Mouse (Mus musculus): ENCODE measurements at regions not wholly inside any gene's neighbourhood (a gene's known extent, or its start where the extent isn't known, plus 50 kb on each side); places are given as distances from the start of the nearest gene placed in this dataset.
A peak's percentile ranks its signal among the peaks of the same experiment; 100 is the strongest.
"Not testable (repeated sequence)": the region's sequence is repeated elsewhere in the genome, so short reads cannot be mapped to it uniquely, and the experiment has no call there.

DNA sequence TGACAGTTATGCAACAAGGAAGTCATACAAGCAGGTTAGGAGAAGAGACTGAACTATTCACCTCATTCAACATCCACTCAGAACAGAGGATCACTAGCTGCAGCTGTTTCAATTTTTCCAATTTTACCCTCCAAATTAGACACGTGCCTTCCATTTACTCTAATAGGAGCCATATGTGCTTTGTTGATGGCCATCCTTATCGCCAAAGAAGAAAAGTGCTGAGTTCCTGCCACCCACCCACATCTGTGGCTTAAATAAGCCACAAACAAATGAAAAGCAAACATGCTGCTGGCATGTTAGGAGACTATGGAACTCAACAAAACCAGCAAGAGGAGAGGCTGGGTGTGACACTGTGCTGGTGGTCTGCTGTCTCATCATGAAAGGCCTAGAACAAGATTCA lies 1786.1 kb downstream of the 9330182O14Rik start:
- no peak for DNase-seq

DNA sequence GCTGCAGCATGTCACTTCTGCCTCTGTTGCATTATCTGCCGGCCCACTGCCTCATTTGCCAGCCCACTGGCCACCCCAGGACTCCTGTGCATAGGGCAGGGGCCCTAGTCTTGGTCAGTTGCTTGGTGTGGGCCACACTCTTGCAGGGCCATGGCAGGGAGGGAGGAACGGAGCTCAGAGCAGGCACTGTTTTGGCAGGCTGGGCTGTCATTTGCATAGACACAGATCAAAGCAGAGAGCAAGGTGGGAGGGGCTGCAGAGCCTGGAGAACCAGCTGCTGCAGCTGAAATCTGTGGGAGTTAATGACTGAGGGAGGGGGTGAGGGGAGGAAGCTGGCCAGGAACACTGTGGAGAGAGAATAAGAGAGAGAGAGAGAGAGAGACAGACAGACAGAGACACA lies 1802.5 kb downstream of the 9330182O14Rik start:
- no peak for DNase-seq

DNA sequence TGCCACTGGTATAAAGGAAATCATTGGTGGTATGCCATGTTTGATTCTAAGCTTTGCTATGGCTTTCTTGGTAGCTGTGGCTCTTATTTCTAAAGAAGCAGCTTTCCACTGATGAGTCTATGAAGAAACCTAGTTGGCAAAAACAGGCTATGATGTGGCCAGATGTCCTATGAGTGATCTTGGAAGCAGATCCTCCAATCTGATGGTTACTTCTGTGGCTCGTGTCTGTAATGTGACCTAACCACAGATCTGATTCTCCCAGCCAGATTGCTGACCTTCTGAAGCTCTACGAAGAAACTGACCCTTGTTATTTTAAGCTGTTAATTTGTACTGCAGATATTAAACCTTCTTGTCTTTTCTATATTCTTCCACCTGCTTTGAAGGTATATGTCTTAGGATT lies 1811.1 kb downstream of the 9330182O14Rik start:
- DNase-seq: no peak

DNA sequence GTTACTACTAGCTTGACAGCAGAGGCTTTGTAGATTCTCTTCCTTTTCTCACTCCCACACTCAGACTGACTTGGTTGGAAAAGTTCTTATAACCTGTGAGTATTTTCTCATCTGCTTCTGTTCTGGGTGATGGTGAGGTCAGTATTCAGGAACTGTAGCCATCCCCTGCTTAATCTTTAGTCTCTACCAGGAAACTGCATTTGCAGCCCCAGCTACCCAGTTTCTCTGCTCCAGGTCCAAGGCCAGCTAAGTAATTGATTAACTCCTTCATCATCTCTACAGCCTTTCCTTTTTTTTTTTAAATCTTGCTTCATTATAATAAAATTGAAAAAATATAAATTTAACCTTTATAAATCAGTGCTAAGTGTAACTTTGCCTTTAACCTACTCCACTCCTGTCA lies 1813.7 kb downstream of the 9330182O14Rik start:
- peak; percentile 10 to 40 for DNase-seq

DNA sequence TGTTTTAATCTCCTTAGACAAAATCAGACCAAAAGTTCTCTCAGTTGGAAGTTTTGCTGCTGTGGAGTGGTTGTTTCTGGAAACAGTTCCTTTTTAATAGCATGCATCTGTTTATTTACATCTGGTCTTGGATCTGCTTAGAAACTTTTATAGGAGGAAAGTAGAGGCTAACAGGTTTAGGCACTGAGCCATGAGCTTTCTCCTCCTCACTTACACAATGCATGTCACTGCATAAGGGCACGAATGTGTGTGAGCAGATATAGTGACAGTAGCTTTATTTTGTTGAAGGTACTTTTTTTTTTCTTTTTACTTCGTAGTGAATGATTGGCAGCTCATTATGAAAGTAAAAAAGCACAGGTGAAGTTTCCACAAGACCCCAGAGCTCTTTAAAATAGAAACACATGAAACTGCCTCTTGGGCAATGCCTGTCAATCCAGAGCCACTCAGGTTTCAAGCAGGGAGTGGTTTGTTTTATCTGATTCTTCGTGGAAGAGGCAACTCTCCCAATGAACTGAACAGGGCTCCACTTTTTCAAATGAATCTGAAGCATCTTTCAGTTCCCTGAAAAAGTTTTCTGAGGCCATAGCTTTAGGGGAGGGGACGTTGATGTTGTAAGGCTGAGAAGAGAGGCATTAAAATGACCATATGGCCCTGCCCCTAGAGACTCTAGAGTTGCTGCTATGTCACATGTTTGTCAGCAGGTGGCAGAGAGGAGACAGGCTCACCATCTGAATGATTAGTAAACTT lies 1814.4 kb downstream of the 9330182O14Rik start:
- no peak for DNase-seq

DNA sequence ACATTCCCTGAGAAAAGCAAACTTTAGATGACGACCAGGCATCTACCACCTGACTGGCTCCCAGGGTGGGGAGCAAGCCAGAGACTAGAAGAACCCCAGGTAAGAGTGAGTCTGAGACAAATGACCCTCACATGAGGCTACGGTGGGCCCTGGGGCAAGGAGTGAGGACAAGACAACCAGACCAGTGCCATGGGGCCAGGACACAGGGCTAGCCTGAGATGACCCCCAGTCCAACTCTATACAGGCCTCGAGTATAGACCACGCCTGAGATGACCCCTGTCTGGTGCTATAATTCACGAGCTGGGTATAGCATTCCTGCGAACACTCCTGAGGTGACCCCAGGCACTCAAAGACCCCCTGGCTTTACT lies 1814.9 kb downstream of the 9330182O14Rik start:
- DNase-seq: no peak

DNA sequence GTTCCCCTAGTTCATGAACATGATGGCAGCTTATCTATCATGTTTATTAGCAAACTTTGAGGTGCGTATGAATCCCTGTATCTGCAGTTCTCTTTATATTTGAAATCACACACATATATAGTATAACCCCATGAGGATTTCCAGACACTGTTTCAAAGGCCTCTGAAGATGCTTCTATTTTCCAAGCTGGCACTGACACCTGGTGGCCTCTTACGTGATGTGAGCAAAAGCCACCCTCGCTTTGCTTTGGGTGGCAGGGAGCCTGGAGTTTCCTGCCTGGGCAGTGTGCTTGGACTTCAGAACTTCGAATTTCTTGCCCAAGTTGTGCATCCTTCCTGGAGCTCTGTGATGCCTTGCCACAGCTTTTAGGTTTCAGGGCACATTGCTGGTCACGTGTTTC lies 1817.1 kb downstream of the 9330182O14Rik start:
- peak; percentile 50 to 54 for DNase-seq

DNA sequence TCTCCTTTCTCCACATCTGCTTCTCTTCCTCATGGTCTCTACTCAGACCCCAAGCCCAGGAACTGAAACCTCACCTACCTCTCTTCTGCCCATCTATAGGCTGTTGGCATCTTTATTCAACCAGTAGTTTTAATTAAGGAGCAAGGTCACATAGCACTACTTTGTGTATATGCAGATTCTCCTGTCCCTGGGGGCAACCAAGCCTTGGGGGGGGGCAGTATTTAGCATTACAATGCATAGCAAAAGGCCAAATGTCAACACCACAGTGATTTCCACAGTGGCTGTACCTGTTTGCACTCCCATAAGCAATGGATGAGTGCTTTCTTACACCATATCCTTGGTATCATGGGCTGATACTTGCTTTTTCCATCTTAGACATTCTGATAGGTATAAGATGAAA lies 1826.4 kb downstream of the 9330182O14Rik start:
- no peak for DNase-seq

DNA sequence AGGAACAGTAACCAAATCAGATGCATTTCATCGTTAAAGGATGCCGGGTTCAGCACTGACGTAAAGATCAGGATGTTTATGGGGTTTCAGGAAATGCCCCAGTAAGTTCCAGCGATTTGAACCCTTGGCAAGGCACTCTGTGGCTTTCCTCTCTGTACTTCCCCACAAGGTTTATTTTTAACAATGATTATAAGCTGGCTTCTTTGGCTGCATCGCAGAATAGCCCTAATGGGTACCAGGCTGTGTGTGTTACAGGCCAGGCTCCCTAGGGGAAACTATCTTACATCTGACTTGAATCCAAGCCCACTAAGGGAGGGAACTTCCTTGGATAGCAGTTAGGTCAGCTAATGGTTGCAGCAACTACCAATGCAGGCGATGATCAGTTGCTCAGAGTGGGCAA lies 1836.7 kb downstream of the 9330182O14Rik start:
- no peak for DNase-seq

DNA sequence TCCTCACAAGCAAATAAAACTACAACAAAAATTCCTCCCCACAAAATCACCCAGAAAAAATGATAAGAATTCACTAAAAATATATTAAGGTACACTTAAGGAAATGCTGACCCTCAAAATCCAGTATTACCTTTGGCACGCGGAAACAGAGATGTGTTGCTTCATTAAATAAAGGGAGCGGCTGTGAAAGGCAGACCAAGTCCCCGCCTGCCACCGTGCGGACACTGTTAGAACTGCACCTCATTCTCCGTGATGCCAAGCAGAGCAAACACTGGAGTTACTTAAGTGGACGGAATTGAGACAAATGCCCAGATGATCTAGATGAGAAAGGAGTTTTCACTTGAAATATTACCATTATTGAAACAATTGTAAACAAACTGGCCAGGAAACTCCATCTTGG lies 1839.1 kb downstream of the 9330182O14Rik start:
- DNase-seq: peak; percentile 84 to 90

DNA sequence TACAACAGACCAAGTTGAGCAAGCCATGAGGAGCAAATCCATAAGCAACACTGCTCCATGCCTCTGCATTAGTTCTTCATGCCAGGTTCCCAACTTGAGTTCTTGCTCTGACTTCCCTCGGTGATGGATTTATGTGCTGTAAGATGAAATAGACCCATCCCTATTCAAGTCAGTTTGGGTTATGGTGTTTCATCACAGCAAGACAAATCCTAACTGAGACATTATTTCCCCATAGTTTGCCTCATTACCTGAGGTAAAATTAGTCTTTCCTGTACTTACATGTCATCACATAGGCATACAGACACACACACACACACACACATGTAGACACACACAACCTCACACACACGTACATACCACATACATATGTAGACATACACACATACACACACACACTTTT lies 1843.0 kb downstream of the 9330182O14Rik start:
- DNase-seq: no peak

DNA sequence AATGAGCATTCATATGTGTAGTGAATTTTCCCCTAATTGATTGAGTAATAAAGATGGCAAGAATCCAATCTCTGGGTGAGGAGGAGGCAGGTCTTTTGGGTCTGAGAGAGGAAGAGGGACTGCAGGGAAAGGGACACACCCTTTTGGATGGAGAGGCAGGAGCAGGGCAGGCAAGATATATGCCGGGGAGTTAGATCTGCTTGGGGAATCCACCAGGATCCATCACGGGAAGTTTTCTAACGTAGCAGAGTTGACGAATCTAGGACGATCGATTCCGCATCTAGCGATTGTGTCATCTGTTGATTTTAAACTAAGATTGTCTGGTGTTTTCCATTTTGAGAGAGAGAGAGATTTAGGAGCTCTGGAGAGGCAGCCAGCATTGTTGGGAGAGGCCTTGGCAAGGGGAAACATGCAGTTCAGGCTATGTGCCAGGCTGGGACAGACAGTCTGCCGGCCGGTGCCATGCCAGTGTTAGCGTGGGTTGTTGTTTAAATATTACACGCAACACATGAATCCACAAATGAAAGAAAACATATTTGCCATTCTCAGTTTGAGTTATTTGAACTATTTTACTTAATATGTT lies 1843.6 kb downstream of the 9330182O14Rik start:
- DNase-seq: no peak

DNA sequence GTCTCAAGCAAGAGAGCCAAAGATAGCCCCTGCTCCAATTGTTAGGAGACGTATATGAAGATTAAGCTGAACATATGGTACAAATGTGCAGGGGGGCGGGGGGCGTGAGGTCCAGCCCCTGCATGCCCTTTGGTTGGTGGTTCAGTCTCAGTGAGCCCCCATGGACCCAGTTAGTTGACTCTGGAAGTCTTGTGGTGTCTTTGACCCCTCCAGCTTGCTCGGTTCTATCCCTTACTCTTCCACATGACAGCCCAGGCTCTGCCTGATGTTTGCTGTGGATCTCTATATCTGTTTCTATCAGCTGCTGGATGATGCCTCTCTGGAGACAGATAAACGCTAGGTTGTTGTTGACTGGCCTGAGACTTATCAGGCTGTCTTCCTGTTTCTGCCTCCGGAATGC lies 1849.1 kb downstream of the 9330182O14Rik start:
- no peak for DNase-seq

DNA sequence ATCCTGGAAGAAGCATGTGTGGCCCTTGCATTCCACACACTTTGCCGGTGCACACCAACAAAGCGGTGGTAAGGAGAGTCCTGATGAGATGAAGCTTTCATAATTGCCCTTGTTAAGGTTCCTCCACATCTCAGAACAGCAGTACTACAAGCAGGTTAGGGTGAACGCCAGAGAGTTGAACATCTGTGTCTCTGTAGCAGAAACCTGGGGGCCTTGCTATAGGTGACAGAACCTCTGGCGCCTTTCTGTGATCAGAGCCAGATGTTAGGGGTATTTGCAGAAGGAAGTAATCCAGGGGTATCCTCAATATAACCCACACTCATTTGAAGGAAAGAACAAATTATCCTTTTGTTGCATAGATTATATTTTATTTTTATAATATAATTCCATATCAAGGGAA lies 1850.1 kb downstream of the 9330182O14Rik start:
- DNase-seq: no peak

DNA sequence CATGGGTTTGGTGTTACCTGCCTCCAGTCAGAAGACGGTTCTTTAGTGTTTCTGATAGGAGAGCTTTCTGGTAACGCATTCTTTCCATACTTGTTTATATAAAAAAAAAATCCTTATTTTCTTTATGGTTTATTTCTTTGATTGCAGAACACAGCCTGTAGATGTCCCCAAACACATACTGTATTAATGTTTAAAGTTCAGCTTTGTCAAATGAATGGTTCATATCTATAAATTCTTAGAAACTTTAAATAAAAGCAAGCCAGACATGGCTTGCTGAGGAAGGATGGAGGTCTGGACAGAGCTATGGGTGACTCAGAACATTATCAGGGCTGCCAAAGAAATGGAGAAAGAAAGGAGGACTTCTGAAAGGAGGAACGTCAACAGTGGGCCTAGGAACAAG lies 1852.1 kb downstream of the 9330182O14Rik start:
- DNase-seq: no peak

DNA sequence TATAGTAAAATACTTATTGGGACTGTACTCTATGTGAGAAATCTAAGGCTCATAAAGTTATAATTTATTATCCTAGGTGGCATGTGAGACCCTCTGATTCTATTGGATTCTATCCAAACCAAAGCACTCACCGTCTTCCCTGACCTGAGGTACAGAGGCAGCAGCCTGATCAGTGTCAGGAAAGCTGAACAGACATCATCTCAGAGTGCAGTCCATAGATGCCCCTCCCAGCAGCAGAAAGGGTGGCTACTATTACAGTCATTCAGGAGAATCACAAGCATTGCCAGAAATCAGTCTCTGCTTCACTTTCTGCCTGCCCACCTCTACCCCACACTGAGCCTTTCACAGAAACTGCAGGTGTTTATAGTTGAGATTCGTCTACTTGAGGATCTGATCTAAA lies 1854.9 kb downstream of the 9330182O14Rik start:
- DNase-seq: no peak

DNA sequence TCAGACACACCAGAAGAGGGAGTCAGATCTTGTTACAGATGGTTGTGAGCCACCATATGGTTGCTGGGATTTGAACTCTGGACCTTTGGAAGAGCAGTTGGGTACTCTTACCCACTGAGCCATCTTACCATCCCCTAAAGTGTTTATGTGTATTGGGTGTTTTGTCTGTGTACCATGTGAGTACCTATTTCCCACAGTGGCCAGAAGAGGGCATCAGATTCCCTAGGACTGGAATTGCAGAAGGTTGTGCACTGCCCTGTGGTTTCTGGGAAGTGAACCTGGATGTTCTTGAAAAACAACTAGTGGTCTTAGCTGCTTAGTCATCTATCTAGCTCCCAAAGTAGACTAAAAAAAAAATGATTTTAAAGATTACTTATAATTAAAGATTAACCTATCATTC lies 1857.7 kb downstream of the 9330182O14Rik start:
- DNase-seq: no peak

DNA sequence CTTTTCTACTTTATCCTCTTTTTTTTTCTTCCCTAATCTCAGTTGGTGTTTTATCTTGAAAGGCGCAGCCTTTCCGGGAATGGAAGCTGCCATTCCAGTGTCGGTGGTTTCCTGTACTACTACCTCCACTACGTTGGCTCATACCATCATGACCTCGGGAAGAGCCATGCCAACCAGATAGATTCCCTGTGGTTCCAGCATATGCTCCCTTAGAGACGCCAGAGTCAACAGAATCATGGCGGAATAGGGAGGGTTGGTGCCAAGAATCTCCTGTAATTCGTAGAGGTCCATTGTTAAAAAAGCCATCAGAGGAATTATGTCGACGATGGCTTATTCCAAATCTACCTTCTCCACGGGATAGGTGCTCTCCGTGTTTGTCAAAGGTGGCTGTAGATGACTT lies 1898.1 kb downstream of the 9330182O14Rik start:
- DNase-seq: not testable (repeated sequence)

DNA sequence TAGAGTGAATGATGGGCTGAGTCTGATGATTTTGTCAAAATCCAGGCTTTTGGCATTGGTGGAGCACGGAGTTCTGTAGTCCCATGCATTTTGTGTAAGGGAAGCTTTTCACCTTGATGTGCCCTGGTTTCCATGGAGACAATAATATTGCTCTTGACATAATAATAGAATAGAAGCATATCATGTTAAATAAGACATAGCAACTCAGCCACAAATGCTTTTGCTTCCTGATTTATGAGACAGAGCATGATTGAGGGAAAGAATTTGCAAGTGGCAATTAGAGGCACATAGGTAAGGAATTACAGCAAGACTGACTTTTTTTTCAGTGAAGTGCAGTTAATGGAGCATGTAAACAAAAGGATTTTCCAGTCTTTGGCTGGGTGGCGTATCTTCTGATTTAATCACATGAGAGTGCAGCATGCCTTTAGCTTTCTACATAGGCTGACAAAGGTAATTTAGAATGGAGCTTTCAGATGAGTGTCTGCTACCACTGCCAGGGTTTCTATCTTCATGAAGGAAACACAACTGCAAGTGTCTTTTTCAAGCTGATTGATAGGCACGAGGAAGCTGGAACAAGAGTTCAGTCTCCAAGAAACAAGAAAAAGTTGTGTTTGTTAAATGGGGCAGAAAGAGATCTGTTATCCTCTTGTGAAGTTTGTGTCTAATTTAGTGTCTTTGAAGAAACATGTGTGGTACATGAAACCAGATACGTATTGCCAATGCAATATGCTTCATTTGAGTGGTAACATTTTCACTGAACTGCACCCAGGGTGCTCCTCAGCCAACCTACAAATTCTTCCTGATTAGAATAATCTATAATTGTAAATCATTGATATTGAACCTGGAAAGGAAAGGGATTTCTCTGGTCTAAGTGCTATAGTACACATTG lies 1913.2 kb downstream of the 9330182O14Rik start:
- no peak for DNase-seq

DNA sequence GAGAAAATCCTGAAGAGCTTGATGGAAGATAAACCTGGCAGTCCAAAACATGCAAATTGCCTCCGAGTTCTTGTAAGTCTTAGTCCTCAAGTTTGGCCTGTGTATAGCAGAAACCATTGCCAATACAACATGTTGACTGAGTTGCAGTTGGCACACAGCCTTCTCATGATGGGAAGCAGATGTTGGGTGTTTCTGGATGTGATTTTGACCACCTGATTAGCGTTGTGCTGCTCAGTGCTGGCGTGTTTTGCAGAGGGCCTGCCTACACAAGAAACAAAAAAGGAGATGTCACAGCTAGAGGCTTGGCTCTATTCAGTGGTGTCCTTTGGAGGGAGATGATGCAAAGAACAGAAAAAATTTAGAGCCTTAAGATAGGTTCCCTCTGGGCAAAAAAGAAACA lies 1922.6 kb downstream of the 9330182O14Rik start:
- peak in 1 of 2 experiments; percentile 1 for DNase-seq

DNA sequence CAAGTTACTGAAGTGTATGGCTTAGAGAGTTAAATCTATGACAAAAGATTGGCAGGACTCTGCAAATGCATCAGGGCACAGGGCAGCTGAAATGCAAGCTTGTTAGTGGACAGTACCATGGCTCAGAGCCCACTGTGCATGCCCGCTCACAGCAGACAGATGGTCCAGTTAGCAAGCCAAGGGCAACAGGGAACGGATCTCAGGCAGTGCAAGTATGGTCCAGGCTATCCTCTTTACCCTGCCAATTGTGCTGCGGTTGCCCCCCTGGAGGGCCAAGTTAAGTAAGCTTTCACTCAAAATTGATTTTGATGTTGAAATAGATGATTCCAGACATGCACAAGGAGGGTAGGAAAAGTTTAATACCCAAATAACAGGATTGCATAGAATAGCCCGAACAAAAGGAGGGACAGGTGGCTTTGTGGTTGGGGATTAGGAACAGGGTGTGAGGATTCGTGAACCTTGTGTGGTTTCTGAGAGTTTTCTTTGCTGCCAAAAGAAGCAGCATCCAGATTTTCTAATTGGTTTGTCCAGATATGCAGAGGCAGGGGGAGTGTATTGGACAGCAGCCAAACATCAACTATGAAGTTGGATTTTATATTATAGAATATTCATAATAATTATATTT lies 1934.2 kb downstream of the 9330182O14Rik start:
- no peak for DNase-seq

DNA sequence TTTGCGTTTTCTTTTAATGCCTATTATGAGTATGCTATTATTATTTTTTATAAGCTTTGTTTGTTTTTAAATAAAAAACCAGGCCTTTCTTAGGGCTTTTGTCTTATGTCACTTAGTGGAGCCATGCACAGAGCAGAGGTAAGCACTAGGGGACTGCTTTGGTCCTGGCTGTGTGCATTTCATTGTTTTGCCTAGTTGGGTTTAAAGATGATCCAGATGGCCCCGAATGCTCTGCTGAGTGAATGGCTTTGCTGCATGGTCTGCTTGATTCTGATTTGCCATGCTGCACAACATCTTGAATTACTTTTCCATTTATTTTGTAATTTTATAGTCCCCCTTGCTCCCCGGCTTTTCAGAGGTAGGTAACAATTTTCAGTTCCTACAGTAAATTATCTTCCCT lies 1934.9 kb downstream of the 9330182O14Rik start:
- no peak for DNase-seq

DNA sequence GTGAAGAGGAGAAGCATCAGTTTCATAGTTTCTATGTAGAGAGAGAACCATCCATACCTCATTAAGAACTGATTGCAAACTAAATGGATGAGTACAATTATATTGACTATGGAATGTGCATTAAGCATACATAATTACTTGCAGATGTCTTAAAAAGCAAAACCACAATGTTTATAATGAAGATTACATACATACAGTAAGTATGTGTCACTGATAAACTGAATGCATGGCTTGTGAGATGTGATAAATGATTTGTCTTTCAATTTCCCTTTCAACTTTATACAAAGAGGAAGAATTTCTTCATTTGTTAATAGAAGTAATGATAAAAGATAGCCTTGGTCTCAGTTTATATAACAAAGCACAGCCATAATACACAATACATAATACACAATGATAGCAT lies 1939.3 kb downstream of the 9330182O14Rik start:
- DNase-seq: no peak

Measured in kidney, postnatal 25 days (tissue).